Mouse (Mus musculus) hindbrain, embryonic 11.5 days (tissue): ENCODE measurements around the gene Hcar1. TPM values are rescaled to one million over a fixed set of nuclear protein-coding genes. Genes with fewer than 3 reads are reported as not detected.

Experiments used
- ATAC-seq: fragments of 200-750 bp; cut with Nextera tagmentation; 2 replicates; pipeline ENCODE4 v1.8.0; 2017; ENCODE audit warnings: mild to moderate bottlenecking, moderate TSS enrichment, moderate library complexity; ENCODE audit not compliant: low FRiP score
- DNase-seq: peaks from one replicate; pipeline ENCODE4 v3.0.0-alpha.2; 2015; ENCODE audit warnings: low spot score
- H3K27ac ChIP-seq: fragments of 300-500 bp; sonication (generic); 2 replicates; pipeline ENCODE4 v1.5.1; 2014; ENCODE audit warnings: mild to moderate bottlenecking, low read depth, low read length
- H3K27me3 ChIP-seq: fragments of 300-500 bp; sonication (generic); 2 replicates; pipeline ENCODE4 v1.6.1; 2014; ENCODE audit warnings: mild to moderate bottlenecking, low read length, moderate library complexity, mixed read lengths; ENCODE audit not compliant: control insufficient read depth, insufficient read depth
- H3K36me3 ChIP-seq: fragments of 300-500 bp; sonication (generic); 2 replicates; pipeline ENCODE4 v1.6.1; 2014; ENCODE audit warnings: mild to moderate bottlenecking, low read length, moderate library complexity, mixed read lengths; ENCODE audit not compliant: control insufficient read depth, insufficient read depth
- H3K4me1 ChIP-seq: fragments of 300-500 bp; sonication (generic); replicated peaks from 2 replicates; pipeline ENCODE4 v1.6.1; 2014; ENCODE audit warnings: low read length, mixed read lengths; ENCODE audit not compliant: control insufficient read depth, insufficient read depth
- H3K4me2 ChIP-seq: fragments of 300-500 bp; sonication (generic); replicated peaks from 2 replicates; pipeline ENCODE4 v1.6.1; 2014; ENCODE audit warnings: mild to moderate bottlenecking, low read depth, low read length
- H3K4me3 ChIP-seq: fragments of 300-500 bp; sonication (generic); 2 replicates; pipeline ENCODE4 v1.5.1; 2014; ENCODE audit warnings: low read depth, low read length
- H3K9ac ChIP-seq: fragments of 300-500 bp; sonication (generic); 2 replicates; pipeline ENCODE4 v1.6.1; 2014; ENCODE audit warnings: low read depth, low read length
- H3K9me3 ChIP-seq: fragments of 300-500 bp; sonication (generic); 2 replicates; pipeline ENCODE4 v1.6.1; 2016; ENCODE audit warnings: low read length; ENCODE audit not compliant: control insufficient read depth
- WGBS: fragments of 180-500 bp; shearing (Covaris S2); extraction: QIAGEN DNeasy Blood & Tissue Kit; methylation state at CpG from one replicate; pipeline ENCODE4 v1.1.7; 2014; 5-methylcytosine and 5-hydroxymethylcytosine counted together
- polyA plus RNA-seq: library from polyadenylated mRNA; unstranded; fragments of >200 nt; fragmentation: Nextera tagmentation; extraction: Ambion mirVana; gene quantifications from 2 replicates; pipeline ENCODE4 v1.2.1, GENCODE M21; 2014

Gene Hcar1
- 0.04 and 0.12 TPM in 2 replicates for polyA plus RNA-seq

DNA sequence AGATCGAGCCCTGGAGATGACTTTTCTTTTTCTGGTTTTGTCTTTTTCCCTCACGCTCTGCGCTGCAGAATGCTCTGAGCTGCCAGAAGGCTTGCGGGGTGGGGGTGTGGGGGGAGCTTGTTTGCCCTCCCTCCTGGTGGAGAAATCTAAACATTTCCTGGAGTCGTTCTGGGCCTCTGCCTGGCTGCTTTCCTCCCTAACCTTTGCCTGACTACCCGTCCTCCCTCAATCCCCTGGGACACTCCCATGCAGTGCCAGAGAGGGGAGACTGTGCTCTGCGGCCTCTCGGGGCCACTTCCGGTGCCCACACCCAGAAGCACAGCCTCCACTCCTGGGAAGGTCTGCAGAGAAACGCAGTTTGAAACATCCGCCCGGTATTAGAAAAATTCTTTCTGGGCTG is at the start of gene Hcar1:
Gene Hcar1, minus strand, starts transcription at position 93 of the 400 bp plus-strand sequence.
- 67% methylated on average over 12 of the region's 12 CpGs for WGBS
- H3K4me3 ChIP-seq, result no peak within 1 kb of the TSS
- no peaks in the 10 kb centered on the region for H3K36me3 ChIP-seq
- no peak within 1 kb of the TSS for H3K9ac ChIP-seq
- ATAC-seq, result no peak
- H3K27me3 ChIP-seq, result no peaks in the 10 kb centered on the region
- no peak within 1 kb of the TSS for H3K4me2 ChIP-seq
- no peak within 1 kb of the TSS for H3K27ac ChIP-seq
- no peaks in the 10 kb centered on the region for H3K9me3 ChIP-seq
- DNase-seq, result no peak
- H3K4me1 ChIP-seq, result no peaks in the 10 kb centered on the region

DNA sequence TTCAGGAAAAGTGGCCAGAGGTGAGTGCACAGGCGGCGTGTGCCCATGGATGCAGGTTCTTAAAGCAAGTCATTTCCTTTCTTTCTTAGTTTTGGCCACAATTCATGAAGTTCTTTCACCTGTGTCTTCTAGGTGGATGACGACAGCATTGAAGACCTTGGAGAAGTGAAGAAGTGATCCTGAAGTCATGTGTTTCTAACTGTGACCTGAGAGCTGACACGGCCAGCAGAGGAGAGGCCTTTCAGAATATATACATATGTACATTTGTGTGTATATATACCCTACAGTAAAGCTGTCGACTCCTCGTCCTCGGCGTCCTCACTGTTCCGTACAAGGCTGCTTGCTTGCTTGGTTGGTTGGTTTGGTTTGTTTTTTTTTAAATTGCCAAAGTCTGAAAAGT is 47.3 kb upstream of the Hcar1 start, which contains the start of gene Gm43518:
Gene Gm43518, plus strand, starts transcription at position 301 of the 400 bp plus-strand sequence.
- peaks cover 9% of the 10 kb centered on the region; the same call in 1 of the 2 replicates for H3K36me3 ChIP-seq
- H3K9ac ChIP-seq, result no peak within 1 kb of the TSS
- no peak within 1 kb of the TSS for H3K27ac ChIP-seq
- H3K4me2 ChIP-seq, result no peak within 1 kb of the TSS
- no peak within 1 kb of the TSS for H3K4me3 ChIP-seq
- DNase-seq (no peak), ATAC-seq (no peak)
- no peaks in the 10 kb centered on the region for H3K9me3 ChIP-seq
- no peaks in the 10 kb centered on the region for H3K4me1 ChIP-seq
- H3K27me3 ChIP-seq, result no peaks in the 10 kb centered on the region
- WGBS, result 95% methylated on average over 9 of the region's 9 CpGs

GRCm38 (mm10) chr5:123922112-123922511 is 42.3 kb upstream of the Hcar1 start:
- Histone ChIP-seq H3K9ac (no peak overlapping the region), H3K4me3 (no peak overlapping the region), H3K27me3 (no peaks in the 10 kb centered on the region), H3K27ac (no peak overlapping the region), H3K4me2 (no peak overlapping the region), H3K36me3 (peaks cover 9% of the 10 kb centered on the region; the same call in 1 of the 2 replicates), H3K9me3 (no peaks in the 10 kb centered on the region), H3K4me1 (no peaks in the 10 kb centered on the region)
- DNase-seq (no peak), ATAC-seq (no peak)
- WGBS, result 93% methylated on average over 6 of the region's 6 CpGs

DNA sequence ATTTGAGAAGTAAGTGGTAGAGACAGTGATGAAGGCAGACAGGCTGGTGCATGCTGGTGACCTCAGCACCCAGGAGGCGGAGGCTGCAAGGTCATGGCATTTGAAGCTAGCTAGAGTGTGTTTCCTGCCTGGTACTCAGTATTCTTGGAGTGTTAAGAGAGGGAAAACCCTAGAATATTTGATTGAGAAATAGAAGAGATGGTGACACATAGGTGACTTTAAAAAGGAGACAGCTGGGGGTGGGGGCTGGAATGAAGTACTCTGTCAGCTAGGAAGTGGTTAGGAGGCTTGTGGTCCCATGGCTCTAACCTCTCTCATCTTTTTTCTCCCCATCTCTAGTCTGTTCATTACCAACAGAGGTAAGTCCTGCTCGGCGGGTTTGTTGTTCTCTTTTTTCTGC is 35.0 kb upstream of the Hcar1 start:
- Histone ChIP-seq H3K4me1 (no peaks in the 10 kb centered on the region), H3K9ac (no peak overlapping the region), H3K4me3 (no peak overlapping the region), H3K27me3 (no peaks in the 10 kb centered on the region), H3K27ac (no peak overlapping the region), H3K9me3 (no peaks in the 10 kb centered on the region), H3K4me2 (no peak overlapping the region), H3K36me3 (no peaks in the 10 kb centered on the region)
- no peak for DNase-seq
- 94% methylated on average over 3 of the region's 3 CpGs for WGBS
- ATAC-seq, result no peak

- Histone ChIP-seq H3K27me3 (no peaks in the 10 kb centered on the region), H3K36me3 (peaks cover 3% of the 10 kb centered on the region; the same call in 1 of the 2 replicates), H3K4me2 (peak overlapping the region; percentile 86), H3K4me3 (peak overlapping the region; percentile 96), H3K27ac (peak overlapping the region; percentile 80), H3K4me1 (0 out of 2 replicates have a peak, but pooled peaks cover 2% of the 10 kb centered on the region), H3K9ac (peak overlapping the region; percentile 97), H3K9me3 (no peaks in the 10 kb centered on the region)
- DNase-seq (no peak), ATAC-seq (no peak; the same call in 1 of the 2 replicates)
- WGBS, result 5% methylated on average over 10 of the region's 10 CpGs
Observed at GRCm38 (mm10) chr5:123907631-123907977, 27.8 kb upstream of the Hcar1 start.

- DNase-seq (peak; percentile 100), ATAC-seq (peak; percentile 98)
- H3K9me3 ChIP-seq, result no peaks in the 10 kb centered on the region
- H3K27me3 ChIP-seq, result no peaks in the 10 kb centered on the region
- peaks cover 3% of the 10 kb centered on the region; the same call in 1 of the 2 replicates for H3K36me3 ChIP-seq
- peak within 1 kb of the TSS; percentile 96 for H3K4me3 ChIP-seq
- H3K9ac ChIP-seq, result peak within 1 kb of the TSS; percentile 97
- H3K4me1 ChIP-seq, result 0 out of 2 replicates have a peak, but pooled peaks cover 2% of the 10 kb centered on the region
- under 1% methylated on average over 49 of the region's 61 CpGs for WGBS
- H3K4me2 ChIP-seq, result peak within 1 kb of the TSS; percentile 86
- H3K27ac ChIP-seq, result peak within 1 kb of the TSS; percentile 80
Observed at GRCm38 (mm10) chr5:123906976-123907630, 27.3 kb upstream of the Hcar1 start, which contains the start of gene Denr. Gene Denr, plus strand, starts transcription at chr5:123907175.

DNA sequence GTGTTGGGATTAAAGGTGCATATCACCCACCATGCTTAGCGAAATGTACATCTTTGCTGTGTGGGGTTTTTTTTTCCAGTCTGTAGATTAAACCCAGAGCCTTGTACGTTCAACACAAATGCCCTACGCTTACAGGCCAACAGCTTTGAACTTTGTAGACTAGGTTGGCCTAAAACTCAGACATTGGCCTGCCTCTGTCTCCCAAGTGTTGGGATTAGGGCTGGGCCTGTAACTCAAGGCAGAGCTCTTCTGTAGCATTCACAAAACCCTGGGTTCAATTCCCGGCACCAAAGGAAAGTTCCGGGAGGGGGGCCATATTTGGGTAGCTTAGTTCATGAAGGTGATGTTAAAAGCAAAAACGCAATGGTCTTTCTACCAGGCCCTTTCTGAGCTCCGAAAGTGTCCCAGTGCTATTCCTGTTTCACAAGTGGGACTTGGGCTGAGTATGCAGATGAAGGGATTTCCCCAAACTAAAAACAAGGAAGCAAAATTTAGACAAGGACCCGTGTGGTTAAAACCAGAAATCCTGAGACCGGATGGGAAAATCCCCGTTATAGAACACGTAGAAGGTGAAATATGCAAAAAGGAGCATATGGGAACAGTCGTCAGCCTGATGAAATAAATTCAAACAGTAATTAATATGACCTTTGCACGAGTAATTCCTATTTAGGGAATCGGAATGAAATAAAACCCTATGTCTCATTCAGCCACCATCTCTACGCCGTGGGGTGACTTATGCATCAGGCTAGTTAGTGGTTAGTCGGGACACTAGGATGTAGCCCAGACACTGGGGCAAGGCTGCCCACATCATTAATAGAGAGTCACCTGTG is 26.5 kb upstream of the Hcar1 start:
- 0 out of 2 replicates have a peak, but pooled peaks cover 2% of the 10 kb centered on the region for H3K4me1 ChIP-seq
- peaks cover 3% of the 10 kb centered on the region; the same call in 1 of the 2 replicates for H3K36me3 ChIP-seq
- ATAC-seq, result no peak
- H3K27me3 ChIP-seq, result no peaks in the 10 kb centered on the region
- no peak overlapping the region for H3K9ac ChIP-seq
- no peak overlapping the region for H3K27ac ChIP-seq
- DNase-seq, result no peak
- H3K4me3 ChIP-seq, result no peak overlapping the region; the same call in 1 of the 2 replicates
- no peak overlapping the region for H3K4me2 ChIP-seq
- WGBS, result 76% methylated on average over 17 of the region's 17 CpGs
- no peaks in the 10 kb centered on the region for H3K9me3 ChIP-seq

DNA sequence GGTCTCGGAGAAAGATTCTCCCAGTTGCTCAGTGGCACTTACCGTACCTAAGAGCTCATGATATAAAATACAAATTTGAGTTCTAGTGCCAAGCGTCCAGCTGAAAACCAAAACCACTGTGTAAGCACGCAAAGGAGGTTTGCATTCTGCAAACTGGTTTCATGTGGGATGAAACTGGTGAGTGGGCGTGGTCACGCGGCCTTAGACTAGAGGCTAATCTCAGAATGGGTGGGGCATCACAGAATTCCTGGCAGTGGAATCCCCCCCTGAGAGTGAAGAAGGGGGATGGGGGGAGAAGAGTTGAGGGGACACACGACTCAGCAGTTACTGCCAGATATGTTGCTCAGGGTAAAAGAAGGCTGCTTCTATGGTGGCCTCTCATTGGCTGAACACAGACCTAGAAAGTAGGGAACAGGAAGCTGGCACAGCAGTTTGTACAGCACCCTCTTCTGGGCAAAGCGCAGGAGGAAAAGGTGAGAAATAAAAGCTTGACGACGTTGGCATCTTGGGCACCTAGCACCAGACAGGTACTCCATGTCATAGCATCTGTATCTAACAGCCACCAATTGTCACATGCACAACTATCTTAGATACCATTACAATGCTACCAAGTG is 24.3 kb upstream of the Hcar1 start:
- Histone ChIP-seq H3K4me2 (no peak overlapping the region), H3K4me3 (no peak overlapping the region), H3K27ac (no peak overlapping the region), H3K4me1 (0 out of 2 replicates have a peak, but pooled peaks cover 2% of the 10 kb centered on the region), H3K9me3 (no peaks in the 10 kb centered on the region), H3K36me3 (peaks cover 3% of the 10 kb centered on the region; the same call in 1 of the 2 replicates), H3K27me3 (no peaks in the 10 kb centered on the region), H3K9ac (no peak overlapping the region)
- 74% methylated on average over 11 of the region's 11 CpGs for WGBS
- ATAC-seq (no peak), DNase-seq (no peak)
